Mouse (Mus musculus): Measurements from ENCODE around the gene Btnl9. TPM values are rescaled to one million over a fixed set of nuclear protein-coding genes. Genes with fewer than 3 reads are reported as not detected.
"Not testable (repeated sequence)": the region's sequence is repeated elsewhere in the genome, so short reads cannot be mapped to it uniquely, and the experiment has no call there.

The Btnl9 gene
- total RNA-seq, 2 experiments from 2014 or later: 4.8 to 9.0 TPM

DNA sequence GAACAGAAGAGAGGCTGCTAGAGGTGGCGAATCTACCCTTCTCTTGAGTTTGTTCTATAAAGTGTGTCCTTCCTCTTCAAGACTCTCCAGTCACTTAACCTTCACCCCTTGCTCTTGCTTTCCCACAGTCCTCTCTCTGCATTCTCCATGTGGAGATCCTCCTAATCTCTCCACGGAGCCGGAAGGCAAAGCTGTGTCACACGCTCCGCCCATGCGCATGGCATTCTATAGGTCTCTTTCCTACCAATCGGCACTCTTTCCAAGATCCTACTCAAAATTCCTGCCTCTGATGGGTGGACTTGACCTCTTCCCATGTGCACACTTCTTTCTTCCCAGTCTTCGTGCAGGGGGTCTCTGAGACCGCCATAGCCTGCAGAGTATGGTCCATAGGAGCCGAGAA is 742 bp upstream of the Btnl9 start:
- intact Hi-C loops (cut with DNase I; ENCODE audit: low total_unique reads): loop anchor here (2.0 kb wide), 1 partner anchor 83 kb away; no protein-coding TSS in a partner anchor

DNA sequence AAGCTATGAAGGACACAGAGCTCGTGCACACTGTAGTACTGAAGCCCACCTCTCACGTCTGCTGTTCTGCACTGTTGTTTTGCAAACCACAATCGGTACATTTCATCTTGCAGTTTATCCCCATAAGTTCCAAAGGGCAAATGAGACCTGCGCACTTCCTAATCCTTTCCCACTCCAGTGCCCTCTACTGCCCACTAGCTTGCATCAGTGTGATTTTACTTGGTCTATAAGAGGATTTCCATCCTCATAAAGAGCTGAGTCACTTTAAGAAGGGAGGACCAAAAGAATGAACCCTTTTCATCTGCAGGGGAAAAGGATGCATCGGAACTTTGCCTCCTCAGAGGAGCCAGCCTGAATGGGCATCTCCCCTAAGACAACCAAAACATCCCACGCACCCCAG is 507 bp downstream of the Btnl9 start:
- no peak for DNase-seq
- intact Hi-C loops (cut with DNase I; ENCODE audit: low total_unique reads): no loop called here

More for the DNA sequence above, 742 bp upstream of the Btnl9 start:
- DNase-seq: no peak

GRCm38 (mm10) chr11:49183172-49183571 is 3.8 kb downstream of the Btnl9 start:
- intact Hi-C loops (cut with DNase I; ENCODE audit: low total_unique reads): no loop called here
- DNase-seq: no peak

- DNase-seq; intact Hi-C loops (cut with DNase I; ENCODE audit: low total_unique reads): not testable (repeated sequence)
Measured at GRCm38 (mm10) chr11:49176047-49176779, 10.7 kb downstream of the Btnl9 start.

GRCm38 (mm10) chr11:49175345-49175744 is 11.6 kb downstream of the Btnl9 start:
- intact Hi-C loops (cut with DNase I; ENCODE audit: low total_unique reads): no loop called here
- no peak for DNase-seq

DNA sequence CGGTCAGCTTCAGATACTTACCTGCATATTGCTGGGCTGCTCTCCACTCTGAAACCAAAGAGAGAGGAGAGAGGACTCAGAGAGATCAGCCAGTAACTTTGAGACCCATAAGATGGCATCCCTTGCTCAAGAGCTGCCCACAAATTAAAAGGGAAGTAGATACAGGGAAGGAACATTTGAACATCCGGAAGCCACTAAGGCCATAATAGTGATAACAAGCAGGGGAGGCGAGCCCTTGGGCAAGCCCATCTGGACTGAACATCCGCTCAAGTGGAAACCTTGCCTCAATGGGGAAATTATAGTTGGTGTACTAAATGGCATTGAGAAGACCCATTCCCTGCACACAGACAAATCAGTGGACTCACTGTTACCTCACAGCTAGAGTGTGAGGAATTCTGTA is 16.4 kb downstream of the Btnl9 start:
- intact Hi-C loops (cut with DNase I; ENCODE audit: low total_unique reads): no loop called here
- DNase-seq: no peak

- peak; percentile 6 for DNase-seq
- intact Hi-C loops (cut with DNase I; ENCODE audit: low total_unique reads): no loop called here
Measured at GRCm38 (mm10) chr11:49168839-49169611, 17.9 kb downstream of the Btnl9 start.

DNA sequence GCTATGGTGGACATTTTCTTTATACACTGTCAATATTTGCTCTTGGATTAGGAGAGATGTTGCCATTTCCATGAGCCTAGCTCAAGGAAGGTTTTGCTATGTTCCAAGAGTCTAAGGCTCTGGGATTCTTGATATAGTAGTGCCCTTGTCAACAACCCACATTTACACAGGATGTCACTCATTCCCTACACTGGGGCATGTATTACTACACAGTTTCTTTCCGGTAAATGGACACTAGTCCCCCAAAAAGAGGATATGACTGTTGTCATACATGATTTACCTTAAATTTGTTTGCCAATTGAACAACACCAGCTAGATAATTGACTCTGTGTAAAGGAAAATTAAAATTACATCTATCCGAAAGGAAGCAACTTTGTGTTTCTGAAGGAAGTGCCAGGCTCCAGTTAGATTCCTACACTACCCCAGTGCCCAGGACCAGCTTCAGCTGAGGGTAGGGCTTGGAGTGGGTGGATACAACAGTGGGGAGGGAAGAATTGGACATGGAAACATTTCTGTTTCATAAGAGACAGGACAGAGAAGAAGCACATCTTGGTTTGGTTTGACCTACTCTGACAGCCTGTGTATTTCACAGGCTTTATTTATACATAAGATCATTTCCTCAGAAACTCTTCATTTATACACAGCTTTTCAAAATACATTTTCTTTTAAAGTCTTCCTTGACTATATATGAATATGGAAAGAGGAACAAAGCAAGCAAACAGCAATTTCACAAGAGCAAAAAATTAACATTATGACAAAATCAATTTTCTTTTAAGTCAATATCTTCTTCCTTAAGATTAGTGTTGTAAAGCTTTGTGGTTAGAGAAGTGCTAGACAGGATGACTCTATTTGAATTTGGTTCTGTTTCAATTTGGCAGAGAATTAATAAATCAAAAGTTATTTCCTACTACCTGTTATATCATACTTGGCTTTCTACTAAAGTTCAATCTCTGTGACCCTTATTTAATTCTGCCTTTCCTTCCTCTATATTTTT is 29.8 kb downstream of the Btnl9 start:
- DNase-seq: no peak
- intact Hi-C loops (cut with DNase I; ENCODE audit: low total_unique reads): no loop called here

- intact Hi-C loops (cut with DNase I; ENCODE audit: low total_unique reads): no loop called here
- no peak for DNase-seq
Measured at GRCm38 (mm10) chr11:49154077-49154476, 32.9 kb downstream of the Btnl9 start, which contains the start of gene Olfr1394. Olfr1394 (plus strand) TSS chr11:49154377.

DNA sequence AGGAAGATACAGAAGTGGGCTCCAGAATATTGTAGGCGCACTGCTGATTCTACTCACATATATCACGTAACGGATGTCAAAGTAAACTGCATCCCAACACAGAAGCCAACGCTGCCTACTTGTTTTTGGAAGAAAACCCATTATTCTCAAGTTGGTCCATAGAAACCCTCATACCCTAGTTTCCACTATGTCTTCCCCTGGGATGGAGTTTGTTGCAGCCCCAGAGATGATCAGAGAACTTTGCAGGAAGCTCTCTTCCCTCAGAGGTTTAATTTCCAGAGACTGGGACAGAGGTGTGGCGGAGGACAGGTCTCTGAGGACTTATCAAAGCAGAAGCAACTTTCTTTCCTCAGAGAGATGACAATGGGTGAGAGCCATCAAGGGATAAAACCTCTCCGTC is 45.0 kb downstream of the Btnl9 start, which contains the start of gene Olfr1395:
Gene Olfr1395, plus strand, starts transcription at position 301 of the 400 bp plus-strand sequence.
- no peak for DNase-seq

DNA sequence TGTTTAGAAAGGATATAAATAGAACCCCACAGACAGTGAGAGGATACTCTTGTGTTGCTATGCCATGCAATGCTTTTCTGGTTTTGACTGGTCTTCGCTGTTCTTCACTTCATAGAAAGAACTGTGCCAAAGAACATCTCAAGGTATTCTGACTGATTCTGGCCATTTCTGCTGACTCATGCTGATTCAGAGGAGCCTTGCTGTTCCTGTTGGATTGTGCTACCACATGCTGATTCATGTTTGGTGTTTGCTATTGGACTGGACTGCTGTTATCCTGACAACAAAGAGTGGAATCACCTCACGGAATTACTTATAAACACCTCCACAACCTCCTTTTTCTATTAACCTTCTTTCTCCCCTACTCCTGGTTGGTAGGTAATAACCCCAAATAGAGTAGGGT is 62.8 kb downstream of the Btnl9 start:
- no peak for DNase-seq
- intact Hi-C loops (cut with DNase I; ENCODE audit: low total_unique reads): no loop called here

More for the DNA sequence above, 45.0 kb downstream of the Btnl9 start, which contains the start of gene Olfr1395:
- intact Hi-C loops (cut with DNase I; ENCODE audit: low total_unique reads): no loop called here

DNA sequence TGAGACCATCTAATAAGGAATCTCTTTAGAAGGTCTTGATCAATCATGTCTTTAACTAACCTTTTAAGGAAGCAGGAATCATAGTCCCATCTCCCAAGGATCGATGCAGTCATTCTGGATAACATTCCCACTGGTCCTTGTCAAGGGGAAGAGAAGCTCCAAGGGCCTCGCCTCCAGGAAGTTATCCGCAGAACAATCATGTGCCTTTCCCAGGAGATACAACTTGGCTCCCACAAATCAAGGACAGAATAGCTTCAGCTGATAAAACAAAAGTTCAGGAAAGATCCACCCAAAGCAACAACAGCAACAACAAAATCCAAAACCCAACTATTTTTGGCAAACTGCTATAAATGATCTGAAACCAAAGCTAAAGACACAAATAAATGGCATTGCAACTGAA is 67.3 kb downstream of the Btnl9 start:
- intact Hi-C loops (cut with DNase I; ENCODE audit: low total_unique reads): no loop called here

More for the DNA sequence above, 67.3 kb downstream of the Btnl9 start:
- no peak for DNase-seq

Other genes with a start within 250 kb of the Btnl9 start
- 1 to 10 TPM in 1 of 2 experiments, under 1 TPM in 1; 0.82 to 1.2 TPM for gene Psme2b, start 241.0 kb downstream of the Btnl9 start, total RNA-seq (2021)
- not detected for gene Olfr56, start 208.3 kb downstream of the Btnl9 start, total RNA-seq (2021)
- 1 to 10 TPM in 1 of 2 experiments, under 1 TPM in 1; 0.90 to 1.0 TPM for gene 9930111J21Rik1, start 207.8 kb downstream of the Btnl9 start, total RNA-seq (2021)
- under 1 TPM; 0.13 to 0.47 TPM for gene Gm12185, start 194.9 kb downstream of the Btnl9 start, total RNA-seq (2021)
- gene Tgtp1, start 193.0 kb downstream of the Btnl9 start, total RNA-seq (2021): under 1 TPM in 1 of 2 experiments, not detected in 1; 0.14 TPM
- 1 to 10 TPM; 1.0 to 1.4 TPM for gene 9930111J21Rik2, start 135.9 kb downstream of the Btnl9 start, total RNA-seq (2021)
- not detected for gene Tgtp2, start 123.0 kb downstream of the Btnl9 start, total RNA-seq (2021)
- 1 to 10 TPM in 1 of 2 experiments, under 1 TPM in 1; 0.93 to 1.5 TPM for gene Ifi47, start 110.6 kb downstream of the Btnl9 start, total RNA-seq (2021)
- under 1 TPM in 1 of 2 experiments, not detected in 1; 0.04 TPM for gene Olfr1396, start 72.3 kb downstream of the Btnl9 start, total RNA-seq (2021)
- not detected for gene Olfr1395, start 44.9 kb downstream of the Btnl9 start, total RNA-seq (2021)
- not detected for gene Olfr1394, start 32.8 kb downstream of the Btnl9 start, total RNA-seq (2021)
- gene Zfp62, start 16.1 kb upstream of the Btnl9 start, total RNA-seq (2021): 10 to 100 TPM; 16.5 to 18.1 TPM
- 10 to 100 TPM; 35.7 to 39.5 TPM for gene Mgat1, start 57.0 kb upstream of the Btnl9 start, total RNA-seq (2021)
- under 1 TPM in 1 of 2 experiments, not detected in 1; 0.23 TPM for gene Olfr1393, start 91.1 kb upstream of the Btnl9 start, total RNA-seq (2021)
- not detected for gene Olfr1392, start 98.1 kb upstream of the Btnl9 start, total RNA-seq (2021)
- gene Olfr10, start 117.6 kb upstream of the Btnl9 start, total RNA-seq (2021): not detected
- gene Olfr1391, start 135.6 kb upstream of the Btnl9 start, total RNA-seq (2021): not detected
- gene Olfr1390, start 148.0 kb upstream of the Btnl9 start, total RNA-seq (2021): not detected
- not detected for gene Olfr1389, start 235.9 kb upstream of the Btnl9 start, total RNA-seq (2021)
- under 1 TPM; 0.07 to 0.08 TPM for gene Olfr1388, start 249.5 kb upstream of the Btnl9 start, total RNA-seq (2021)